Mouse (Mus musculus) urinary bladder, adult 18-20 months (tissue): Measurements from ENCODE around the gene Ces2h.
"Not testable (repeated sequence)": the region's sequence is repeated elsewhere in the genome, so short reads cannot be mapped to it uniquely, and the experiment has no call there.

Source experiments
- DNase-seq, 2 experiments: peaks; one replicate each; pipeline ENCODE4 v3.0.0; 2022; ENCODE audit warnings: low spot score in 2 of 2, mixed read lengths in 2 of 2

The Ces2h gene

DNA sequence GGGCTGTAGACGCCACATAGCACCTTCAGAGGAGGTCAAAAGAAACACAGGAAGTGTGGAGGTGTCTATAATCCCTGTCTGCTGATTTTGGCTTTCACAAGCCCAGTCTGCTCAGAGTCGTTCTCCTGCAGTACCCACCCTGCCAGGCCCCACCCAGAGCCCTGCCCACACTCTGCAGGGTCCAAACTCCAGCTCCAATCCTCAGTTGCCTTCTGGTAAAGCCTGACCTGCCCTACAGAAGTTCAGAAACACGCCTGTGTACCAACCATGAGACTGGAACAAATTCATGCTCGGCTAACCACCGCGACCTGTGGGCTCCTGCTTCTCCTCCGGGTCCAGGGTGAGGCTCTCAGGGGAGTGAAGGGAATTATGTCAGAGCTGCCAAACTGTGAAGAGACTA, at the start of gene Ces2h:
Gene Ces2h, plus strand, starts transcription at position 268 of the 400 bp plus-strand sequence.
- no peak for DNase-seq

DNA sequence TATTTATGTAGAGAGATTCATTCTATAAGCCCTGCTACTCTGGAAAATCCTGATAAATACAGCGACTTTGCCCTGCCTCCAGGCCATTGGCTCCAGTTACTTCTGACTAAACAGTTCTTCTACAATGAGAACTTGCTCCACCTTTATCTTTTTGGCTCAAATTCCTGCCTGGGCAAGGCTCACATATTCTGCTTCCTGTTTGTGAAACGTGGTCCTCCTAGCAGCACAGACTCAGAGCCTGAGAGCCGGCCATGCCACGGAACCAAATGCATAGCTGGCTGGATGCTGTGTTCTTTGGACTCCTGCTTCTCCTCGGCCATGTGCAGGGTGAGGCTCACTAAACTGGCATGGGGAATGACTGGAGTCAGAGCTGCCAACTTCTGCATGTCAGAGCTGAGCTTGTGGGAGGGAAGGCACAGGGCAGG, 39.1 kb upstream of the Ces2h start, which contains the start of gene Ces2g:
Gene Ces2g, plus strand, starts transcription at position 182 of the 425 bp plus-strand sequence.
- DNase-seq: peak; percentile 42 to 72

DNA sequence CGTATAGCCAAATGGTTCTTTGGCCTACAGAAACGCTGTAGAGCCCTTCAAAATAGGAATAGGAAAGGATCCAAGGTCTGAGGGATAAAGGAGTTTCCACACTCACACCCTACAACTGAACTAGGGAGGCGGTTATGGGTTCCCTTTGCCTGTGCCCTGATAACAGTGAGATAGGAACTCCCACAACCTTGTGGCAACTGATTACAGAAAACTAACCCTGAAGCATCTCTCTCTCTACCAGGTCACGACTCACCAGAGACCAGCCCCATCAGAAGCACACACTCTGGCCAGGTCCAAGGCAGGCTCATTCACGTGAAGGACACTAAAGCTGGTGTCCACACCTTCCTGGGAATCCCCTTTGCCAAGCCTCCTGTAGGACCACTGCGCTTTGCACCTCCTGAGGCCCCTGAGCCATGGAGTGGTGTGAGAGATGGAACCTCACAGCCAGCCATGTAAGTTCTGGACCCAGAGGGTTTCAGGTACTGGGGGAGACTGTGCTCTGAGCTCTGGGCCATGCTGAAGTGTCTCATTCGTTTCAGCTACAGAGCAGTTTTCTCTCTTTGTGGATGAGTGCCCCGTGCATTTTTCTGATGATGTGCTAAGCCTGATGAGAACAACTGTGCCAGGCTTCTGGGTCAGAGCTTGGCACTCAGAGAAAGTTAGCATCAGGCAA, 38.3 kb upstream of the Ces2h start:
- DNase-seq: no peak

DNA sequence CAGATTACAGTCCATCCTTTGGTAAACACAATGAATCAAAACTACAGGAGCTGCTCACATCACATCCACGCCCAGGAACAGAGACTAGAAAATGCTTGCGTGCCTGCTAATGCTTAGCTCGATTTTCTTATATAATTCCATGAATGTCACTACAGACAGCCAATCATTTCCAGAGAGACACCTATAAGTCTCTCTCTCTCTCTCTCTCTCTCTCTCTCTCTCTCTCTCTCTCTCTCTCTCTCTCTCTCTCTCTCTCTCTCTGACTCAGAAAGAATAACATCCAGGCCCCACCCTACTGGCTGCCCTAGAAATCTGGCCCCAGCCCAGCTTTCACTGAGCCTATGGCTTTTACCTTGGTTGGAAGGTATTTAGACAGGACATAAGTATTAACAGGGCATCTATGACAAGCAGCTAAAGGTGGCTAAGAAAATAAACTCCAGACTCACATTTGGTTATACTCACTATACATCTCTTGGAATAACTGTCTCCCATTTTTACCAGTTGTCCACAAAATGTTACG, 37.2 kb upstream of the Ces2h start:
- DNase-seq: peak; percentile 9 to 11

DNA sequence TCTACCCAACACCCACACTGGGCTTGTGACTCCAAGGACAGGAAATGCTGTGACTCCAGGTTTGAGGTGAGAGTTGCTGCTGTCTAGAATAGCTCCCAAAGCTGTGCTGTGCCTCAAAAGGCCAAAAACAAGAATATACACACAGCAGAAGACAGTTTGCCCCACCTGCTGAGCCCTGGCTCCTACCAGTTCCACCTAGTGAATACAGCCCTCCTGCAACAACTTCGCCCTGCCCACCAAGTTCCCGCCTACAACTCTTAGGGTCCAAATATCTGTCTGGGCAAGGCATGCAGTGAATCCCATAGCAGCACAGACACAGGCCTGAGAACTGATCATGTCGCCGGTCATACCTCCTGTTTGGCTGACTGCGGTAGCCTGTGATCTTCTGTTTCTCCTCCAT, 16.5 kb upstream of the Ces2h start:
- no peak for DNase-seq

DNA sequence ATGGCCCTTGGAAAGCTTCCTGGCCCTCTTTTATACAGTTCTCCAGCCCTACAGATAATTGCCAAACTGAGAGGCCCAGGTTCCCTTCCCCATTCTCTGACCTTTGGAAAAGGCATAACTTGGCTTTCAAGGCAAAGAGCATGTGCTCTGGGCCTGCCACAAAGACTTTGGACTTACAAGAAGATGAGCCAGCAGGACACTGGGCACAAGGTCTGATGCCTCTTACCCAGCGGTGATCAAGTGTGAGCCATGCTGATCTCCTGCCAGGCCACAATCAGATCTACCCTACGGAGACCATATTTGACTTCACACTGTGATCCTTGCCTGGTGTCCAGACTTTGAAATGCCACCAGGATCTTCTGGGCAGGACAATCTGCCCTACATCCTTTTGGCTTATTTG, 15.7 kb upstream of the Ces2h start:
- no peak for DNase-seq

DNA sequence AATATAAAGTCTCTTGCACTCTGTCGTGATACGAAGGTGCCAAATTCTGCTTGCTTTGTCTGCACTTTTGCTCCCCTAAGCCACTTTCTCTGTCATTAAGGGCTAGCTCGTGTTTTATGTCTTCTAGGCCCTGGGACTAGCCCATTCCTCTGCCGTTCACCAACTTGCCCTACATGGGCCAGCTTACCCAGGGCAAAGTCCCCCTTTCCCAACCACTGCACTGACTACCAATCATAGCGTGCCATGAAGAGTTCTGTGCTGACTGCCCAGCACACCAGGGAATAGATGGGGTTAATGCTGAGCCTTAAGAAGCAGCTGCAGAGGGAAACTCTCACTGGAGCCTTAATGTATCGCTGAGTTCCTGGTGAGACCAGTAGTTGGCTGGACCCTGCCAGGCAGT, 2.5 kb upstream of the Ces2h start:
- no peak for DNase-seq

DNA sequence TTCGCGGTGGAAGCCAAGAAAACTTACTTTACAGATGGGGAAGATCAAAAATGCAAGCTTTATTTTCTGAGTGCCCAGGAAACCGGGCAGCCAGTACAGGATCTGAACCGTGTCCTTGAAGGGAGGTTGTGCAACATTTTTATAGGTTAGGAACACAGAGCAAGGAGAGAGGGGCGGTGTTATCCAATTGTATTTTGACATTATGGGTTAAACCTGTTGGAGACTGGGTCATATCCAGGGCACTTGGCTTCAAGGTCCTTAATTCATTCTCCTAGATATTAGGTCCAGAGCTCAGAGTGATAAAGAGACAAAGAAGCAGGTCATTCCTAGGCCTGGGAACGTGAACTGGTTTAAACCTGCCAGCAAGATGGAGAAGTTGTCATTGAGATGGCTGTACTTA, 1.5 kb upstream of the Ces2h start:
- no peak for DNase-seq

DNA sequence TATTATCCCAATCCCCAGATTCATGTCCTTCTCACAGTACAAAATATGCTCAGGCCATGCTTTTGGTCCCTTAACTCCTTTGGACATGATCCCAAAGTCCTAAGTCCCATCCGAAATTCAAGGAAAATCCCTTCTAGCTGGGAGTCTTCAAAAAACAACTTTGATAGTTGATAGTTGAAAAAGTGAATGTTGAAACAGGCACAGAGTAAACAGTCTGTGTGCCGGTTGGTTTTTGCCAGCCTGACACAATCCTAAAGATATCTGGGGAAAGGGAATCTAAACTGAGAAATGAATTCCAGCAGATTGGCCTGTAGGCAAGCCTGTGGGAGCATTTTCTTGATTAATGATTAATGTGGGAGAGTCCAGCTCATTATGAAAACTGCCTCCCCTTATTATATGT, 9.3 kb downstream of the Ces2h start:
- DNase-seq: no peak

DNA sequence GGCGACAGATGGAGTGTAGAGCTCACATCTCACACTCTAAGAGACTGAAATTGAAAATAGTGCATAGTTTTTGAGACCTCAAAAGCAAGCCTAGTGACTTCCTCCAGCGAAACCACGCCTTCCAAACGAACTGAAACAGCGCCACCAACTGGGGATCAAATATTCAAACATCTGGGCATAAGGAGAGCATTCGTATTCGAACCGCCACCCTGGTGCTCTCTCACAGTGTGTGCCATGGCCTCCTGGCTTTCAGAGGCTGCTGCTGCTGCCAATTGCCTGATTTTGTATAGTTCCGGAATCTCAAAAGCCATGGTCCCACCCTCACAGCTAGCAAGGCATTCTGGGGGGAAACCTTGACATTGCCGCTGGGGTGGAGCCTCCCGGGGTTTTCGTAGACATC, 10.5 kb downstream of the Ces2h start:
- DNase-seq: no peak

DNA sequence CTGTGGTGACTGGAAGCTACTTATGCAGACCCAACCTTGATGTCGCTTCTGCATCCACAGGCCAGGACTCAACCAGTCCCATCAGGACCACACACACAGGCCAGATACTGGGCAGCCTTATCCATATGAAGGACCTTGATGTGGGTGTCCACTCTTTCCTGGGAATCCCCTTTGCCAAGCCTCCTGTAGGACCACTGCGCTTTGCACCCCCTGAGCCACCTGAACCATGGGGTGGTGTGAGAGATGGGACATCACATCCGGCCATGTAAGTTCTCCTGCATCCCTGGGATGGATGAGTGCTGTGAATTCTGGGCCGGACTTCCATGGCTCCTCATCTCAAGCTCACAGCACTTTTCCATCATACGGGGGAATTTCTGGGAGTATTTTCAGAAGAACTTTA, 13.7 kb downstream of the Ces2h start:
- DNase-seq: no peak

DNA sequence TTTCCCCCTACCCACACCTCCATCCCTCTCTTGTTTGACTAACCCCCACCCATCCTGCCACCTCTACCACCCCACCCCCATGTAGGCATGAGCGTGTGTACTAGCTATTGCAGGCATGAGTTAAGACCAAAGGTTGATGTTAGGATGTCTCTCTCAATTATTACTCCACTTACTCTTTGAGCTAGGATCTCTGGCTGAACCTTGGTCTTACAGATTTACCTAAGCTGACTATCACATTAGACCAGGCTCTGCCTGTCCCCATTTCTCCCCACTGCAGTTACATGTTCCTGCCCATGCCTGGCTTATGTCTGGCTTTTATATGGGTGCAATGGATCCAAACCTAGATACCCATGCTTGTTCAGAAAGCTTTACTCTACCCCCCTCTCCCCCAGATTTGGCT, 21.3 kb downstream of the Ces2h start:
- DNase-seq: no peak

DNA sequence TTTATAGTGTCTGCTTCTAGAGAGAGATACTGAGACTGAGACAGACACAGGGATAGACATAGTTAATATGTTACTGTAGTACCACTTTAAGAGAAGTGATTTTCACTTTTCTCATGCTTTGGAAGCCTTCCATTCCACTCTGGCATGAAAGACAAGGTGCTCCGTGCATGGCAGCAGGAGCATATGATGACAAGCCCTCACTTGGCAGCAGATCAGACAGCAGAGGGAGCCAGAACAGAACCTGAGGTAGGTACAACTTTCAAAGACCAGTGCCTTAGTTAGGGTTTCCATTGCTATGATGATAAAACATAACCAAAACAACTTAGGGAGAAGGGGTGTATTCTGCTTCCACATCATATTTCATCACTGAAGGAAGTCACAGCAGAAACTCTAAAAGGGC, 22.4 kb downstream of the Ces2h start:
- no peak for DNase-seq

DNA sequence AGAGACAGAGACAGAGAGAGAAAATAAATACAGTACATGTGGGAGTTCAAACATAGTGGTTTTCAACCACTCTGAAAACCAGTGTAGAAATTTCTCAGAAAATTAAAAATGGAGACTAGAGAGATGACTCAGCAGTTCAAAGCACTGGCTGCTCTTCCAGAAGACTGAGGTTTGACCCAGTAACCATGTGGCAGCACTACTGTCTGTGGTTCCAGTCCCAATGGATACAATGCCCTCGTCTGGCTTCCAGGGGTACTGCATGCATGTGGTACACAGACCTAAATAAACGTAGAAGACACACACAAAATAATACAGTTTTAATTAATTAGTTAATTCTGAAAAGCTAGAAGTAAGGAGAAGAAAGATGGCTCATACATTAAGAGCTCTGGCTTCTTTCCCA, 24.4 kb downstream of the Ces2h start:
- no peak for DNase-seq

DNA sequence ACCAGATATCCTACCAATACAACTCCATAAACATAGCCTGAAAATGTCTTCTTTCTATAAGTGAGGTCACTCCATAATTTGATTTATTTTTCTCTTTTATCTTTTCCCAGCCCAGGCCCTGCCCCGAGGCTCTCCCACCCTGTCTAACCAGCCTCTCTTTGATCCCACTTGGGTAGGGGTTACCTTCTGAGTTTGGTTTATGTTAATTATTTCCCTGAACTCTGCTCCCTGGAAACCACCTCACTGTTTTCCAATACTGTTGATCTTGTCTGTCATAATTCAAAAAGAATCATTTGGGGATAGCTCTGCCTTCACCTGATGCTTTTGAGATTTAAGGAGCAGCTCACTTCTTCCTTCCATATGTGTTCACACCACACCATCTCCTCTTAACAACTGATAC, 42.9 kb downstream of the Ces2h start:
- DNase-seq: no peak

DNA sequence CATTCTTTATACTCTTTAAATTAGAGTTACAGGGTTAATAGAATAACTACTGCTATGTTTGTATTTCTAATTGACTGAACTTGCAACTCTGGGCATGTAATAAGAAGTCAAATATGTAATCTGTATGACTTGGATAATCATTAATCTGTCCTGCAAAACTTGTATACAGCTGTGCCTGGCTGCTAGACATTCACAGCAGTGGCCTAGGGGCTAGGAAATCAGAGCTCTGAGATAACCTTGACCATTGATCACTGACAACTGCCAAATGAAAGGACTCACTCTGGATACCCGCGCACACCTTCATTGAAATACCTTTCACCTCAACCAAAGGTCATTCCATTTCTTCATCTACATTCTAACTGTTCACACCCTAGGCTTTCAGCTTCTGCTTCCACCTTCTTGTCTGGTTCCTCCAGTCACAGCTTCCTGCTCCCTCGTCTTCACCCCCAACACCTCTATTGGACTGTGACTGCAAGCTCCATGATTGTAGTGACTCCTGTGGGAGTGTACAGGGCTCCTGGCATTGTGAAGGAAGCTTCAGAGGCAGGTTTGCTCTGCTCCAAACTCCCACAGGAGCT, 45.3 kb downstream of the Ces2h start:
- DNase-seq: no peak

DNA sequence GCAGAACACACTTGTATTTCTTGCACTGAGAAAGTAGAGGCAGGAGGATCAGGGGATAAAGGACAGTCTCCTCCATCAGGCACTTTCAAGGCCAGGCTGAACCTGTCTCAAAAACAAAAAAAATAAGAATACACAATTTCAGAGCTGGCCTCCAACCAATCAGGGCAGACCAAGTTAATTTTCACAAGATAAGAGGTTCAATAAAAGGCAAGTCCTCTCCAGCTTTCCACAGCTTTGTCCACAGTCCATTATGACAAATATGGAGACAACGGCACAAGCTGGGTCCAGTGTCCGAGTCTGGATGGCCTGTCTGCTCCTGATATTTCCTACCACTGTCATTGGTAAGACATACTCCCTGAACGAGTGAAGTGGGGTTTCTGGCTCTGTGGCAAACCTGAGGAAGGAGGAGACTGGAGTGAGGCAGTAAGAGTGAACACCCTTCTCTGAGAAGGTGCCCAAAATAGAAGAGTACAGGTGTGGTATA, 47.8 kb downstream of the Ces2h start, which contains the start of gene Ces3a:
Gene Ces3a, plus strand, starts transcription at position 231 of the 484 bp plus-strand sequence.
- no peak for DNase-seq

DNA sequence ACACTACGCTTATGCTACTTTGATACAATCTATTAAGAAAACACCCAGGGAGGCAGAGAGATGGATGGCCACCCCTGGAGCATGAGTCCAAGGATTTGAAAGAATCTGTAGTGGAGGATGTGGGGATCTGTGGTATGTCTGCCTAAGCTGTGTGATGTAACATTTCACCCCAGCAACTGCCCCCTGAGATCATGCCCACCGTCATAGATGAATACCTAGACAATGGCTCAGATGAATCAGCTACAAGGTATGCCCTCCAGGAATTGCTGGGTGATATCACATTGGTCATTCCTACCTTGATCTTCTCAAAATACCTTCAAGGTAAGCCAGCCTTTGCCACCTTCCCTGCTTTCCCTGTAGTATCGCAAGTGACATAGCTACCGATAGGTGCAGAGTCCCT, 55.6 kb downstream of the Ces2h start:
- DNase-seq: no peak

DNA sequence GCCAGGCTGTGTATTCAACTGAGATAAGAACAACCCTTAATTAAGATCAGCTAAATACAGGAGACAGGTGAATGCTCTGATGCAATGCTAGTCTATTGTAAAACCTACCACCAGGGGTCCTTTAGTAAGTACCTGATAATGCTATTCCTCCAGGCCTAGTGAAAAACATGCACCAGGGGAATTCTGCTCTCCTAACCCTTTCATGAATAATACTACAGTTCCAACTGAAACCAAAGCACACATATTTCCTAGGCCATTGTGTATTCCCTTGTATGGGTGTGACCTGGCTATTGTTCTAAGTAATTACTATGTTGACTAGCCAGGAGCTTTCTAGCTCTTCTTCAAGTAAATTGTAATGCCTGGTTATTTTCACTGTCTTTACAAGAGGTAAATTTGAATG, 59.4 kb downstream of the Ces2h start:
- no peak for DNase-seq

DNA sequence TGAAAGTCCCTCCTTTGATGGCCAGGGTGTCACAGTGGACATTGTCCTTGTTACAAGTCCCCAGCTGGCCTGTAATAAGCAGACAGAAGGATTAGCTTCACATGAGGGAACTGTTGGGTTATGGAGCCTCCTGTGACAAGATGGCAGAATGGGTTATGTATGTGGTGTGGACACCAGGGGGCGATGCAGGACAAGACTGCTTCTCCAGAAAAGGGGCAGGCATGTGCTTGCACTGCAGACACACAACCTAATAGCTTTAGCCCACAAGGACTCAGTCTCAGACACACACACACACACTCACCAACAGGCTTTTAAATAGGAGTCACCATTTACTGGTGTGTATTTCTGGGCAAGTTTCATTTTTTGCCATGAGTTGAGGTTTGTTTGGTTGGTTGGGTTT, 66.1 kb downstream of the Ces2h start:
- DNase-seq: no peak

DNA sequence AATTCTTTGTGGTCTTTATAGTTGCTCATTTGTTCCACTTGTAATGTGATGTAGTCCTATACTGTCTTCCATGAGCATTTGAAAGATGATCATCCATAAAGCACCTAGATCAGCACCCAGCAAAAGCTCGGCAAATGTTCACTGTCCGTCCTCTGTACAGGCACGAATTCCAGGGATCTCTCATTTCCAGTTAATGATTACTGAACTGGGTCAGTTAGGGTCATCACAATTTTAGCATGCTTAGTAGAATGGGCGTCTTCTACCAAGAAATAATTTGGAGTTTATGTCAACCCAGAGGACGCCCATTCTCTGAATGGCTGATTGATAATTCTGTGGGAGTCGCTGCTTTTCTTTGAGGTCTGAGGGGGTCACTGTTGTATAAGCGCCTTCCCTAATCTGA, 67.3 kb downstream of the Ces2h start:
- DNase-seq: not testable (repeated sequence)

DNA sequence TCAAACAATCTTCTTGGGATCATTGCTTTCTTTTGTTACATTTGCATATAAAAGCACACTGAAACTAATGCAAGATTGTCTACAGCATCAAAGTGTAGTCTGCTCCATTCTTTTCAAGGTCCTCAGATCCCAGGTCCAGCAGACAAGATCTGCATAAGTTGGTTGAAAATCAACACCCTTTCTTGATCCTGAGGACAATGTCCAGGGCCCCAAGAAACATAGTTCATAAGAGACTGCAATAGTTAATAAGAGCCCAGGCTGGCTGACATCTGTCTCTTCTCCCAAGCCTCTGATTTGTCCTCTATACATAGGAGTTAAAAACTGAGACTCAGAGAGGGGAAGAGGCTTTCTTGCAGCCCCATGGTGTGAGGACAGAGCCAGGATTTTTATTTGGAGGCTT, 68.3 kb downstream of the Ces2h start:
- no peak for DNase-seq
